ENCODE assay signal across 21 mouse cellular contexts in the genomic region with DNA sequence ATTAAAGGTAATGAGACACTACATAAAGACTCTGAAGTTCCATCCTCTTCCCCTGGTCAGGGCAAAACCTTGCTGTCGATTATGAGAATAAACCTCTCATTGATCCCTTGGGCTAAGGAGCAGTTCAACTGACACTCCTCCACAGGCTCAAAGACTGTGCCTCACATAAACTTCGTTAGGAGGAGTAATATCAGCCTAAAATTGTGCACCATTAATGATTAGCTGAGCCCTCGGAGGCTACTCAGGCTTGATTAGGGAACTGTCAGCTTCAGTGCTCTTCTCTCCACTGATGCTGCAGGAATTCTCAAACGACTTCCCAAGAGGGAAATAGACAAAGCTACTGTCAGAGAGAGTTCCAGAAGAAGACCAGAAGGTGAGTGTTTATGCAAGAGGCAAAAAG. TPM values are rescaled to one million over a fixed set of nuclear protein-coding genes. Genes with fewer than 3 reads are reported as not detected.
"Had no signal": no experiment of that assay in that cellular context is flagged by ENCODE, and none has a peak within 500 bp of the region (broad histone marks: within the 10 kb centered on the region; RNA-seq: fewer than 3 reads in every experiment).

No protein-coding gene starts in this region.

- H3K4me1 ChIP-seq: midbrain, embryonic 10.5 days; midbrain, embryonic 12.5 days; neural tube, embryonic 12.5 days; stomach, embryonic 15.5 days had no signal

- H3K4me3 ChIP-seq: midbrain, embryonic 10.5 days; midbrain, embryonic 12.5 days; myocyte; neural tube, embryonic 12.5 days; stomach, embryonic 15.5 days had no signal

- H3K27me3 ChIP-seq: midbrain, embryonic 12.5 days; neural tube, embryonic 12.5 days; stomach, embryonic 15.5 days had no signal

- H3K9ac ChIP-seq: lung, embryonic 14.5 days; midbrain, embryonic 12.5 days; neural tube, embryonic 12.5 days; stomach, embryonic 15.5 days had no signal

- DNase-seq: lung, adult 18-20 months; lung, embryonic 14.5 days; lung, postnatal 10 days; lung, postnatal 4 days; midbrain, embryonic 14.5 days; right cerebral cortex, postnatal 14 days; thymus, adult 2 months; thymus, postnatal 25 days; thymus, postnatal 4 days had no signal

- ATAC-seq: midbrain, embryonic 16.5 days had no signal

- H3K4me2 ChIP-seq: lung, embryonic 14.5 days; midbrain, embryonic 12.5 days; neural tube, embryonic 12.5 days; stomach, embryonic 15.5 days had no signal

- H3K9me3 ChIP-seq: midbrain, embryonic 10.5 days; midbrain, embryonic 12.5 days; neural tube, embryonic 12.5 days; stomach, embryonic 15.5 days had no signal

- H3K27ac ChIP-seq: midbrain, embryonic 10.5 days; midbrain, embryonic 12.5 days; neural tube, embryonic 12.5 days; stomach, embryonic 15.5 days; stomach, postnatal 0 days had no signal

- H3K36me3 ChIP-seq: midbrain, embryonic 10.5 days; midbrain, embryonic 12.5 days; neural tube, embryonic 12.5 days; stomach, embryonic 15.5 days had no signal

RNA-seq across cellular contexts. Expression of a gene that starts 7.3 kb away (rescaled TPM):
- polyA plus RNA-seq: lung, embryonic 14.5 days; lung, embryonic 16.5 days; midbrain, embryonic 10.5 days; midbrain, embryonic 12.5 days; midbrain, embryonic 14.5 days; midbrain, embryonic 16.5 days; myocyte; neural tube, embryonic 12.5 days; neural tube, embryonic 14.5 days; stomach, embryonic 15.5 days; stomach, postnatal 0 days; testis, adult 2 months; urinary bladder, adult 2 months had no signal

RNA-seq across cellular contexts. Expression of a gene that starts 38.2 kb away (rescaled TPM):
- polyA plus RNA-seq: lung, embryonic 16.5 days; midbrain, embryonic 10.5 days; midbrain, embryonic 12.5 days; myocyte; spleen, adult 2 months; stomach, embryonic 15.5 days; stomach, postnatal 0 days; thymus, adult 2 months; urinary bladder, adult 2 months had no signal

RNA-seq across cellular contexts. Expression of a gene that starts 42.2 kb away (rescaled TPM):
- polyA plus RNA-seq: lung, embryonic 16.5 days; midbrain, embryonic 10.5 days; midbrain, embryonic 12.5 days; midbrain, embryonic 14.5 days; myocyte; neural tube, embryonic 12.5 days; spleen, adult 2 months had no signal

RNA-seq across cellular contexts. Expression of a gene that starts 45.4 kb away (rescaled TPM):
- polyA plus RNA-seq: midbrain, embryonic 10.5 days; midbrain, embryonic 12.5 days; midbrain, embryonic 14.5 days; midbrain, embryonic 16.5 days; myocyte; neural tube, embryonic 12.5 days; neural tube, embryonic 14.5 days; spleen, adult 2 months; testis, adult 2 months; urinary bladder, adult 2 months had no signal
